Mouse (Mus musculus) lung, adult 2 months (tissue): Measurements from ENCODE around the gene Pakap. TPM values are rescaled to one million over a fixed set of nuclear protein-coding genes. Genes with fewer than 3 reads are reported as not detected.
"Not testable (repeated sequence)": the region's sequence is repeated elsewhere in the genome, so short reads cannot be mapped to it uniquely, and the experiment has no call there.

Experiments
- DNase-seq: peaks from one replicate; pipeline ENCODE4 v3.0.0; 2022
- H3K4me1 ChIP-seq: fragments of 200-500 bp; 2 replicates; pipeline ENCODE4 v1.6.1; 2011; ENCODE audit warnings: low read length; ENCODE audit not compliant: control insufficient read depth, insufficient read depth
- H3K4me3 ChIP-seq: fragments of 200-500 bp; replicated peaks from 2 replicates; pipeline ENCODE3; 2011; ENCODE audit warnings: low read depth, mild to moderate bottlenecking, control low read depth, low read length; ENCODE audit errors: extremely low read depth
- CTCF ChIP-seq: fragments of 200-500 bp; IDR thresholded peaks from 2 replicates; pipeline ENCODE4 v1.5.1; 2011; ENCODE audit warnings: mild to moderate bottlenecking, low read length, control low read depth; ENCODE audit not compliant: insufficient read depth
- POLR2A ChIP-seq: fragments of 200-500 bp; IDR thresholded peaks from 2 replicates; pipeline ENCODE4 v1.6.1; 2011; ENCODE audit warnings: low read depth, mild to moderate bottlenecking, control low read depth, low read length, borderline replicate concordance; ENCODE audit errors: extremely low read depth
- WGBS: fragments of 180-500 bp; shearing (Covaris S2); methylation state at CpG from one replicate; pipeline ENCODE4 v1.1.7; 2018; 5-methylcytosine and 5-hydroxymethylcytosine counted together
- polyA plus RNA-seq: library from polyadenylated mRNA; depleted of rRNA; stranded (reverse); fragments of >200 nt; gene quantifications from 2 replicates; pipeline ENCODE4 v1.2.3, GENCODE M21; 2012

Gene Pakap
- polyA plus RNA-seq, 1 experiment, result 2.7 TPM

DNA sequence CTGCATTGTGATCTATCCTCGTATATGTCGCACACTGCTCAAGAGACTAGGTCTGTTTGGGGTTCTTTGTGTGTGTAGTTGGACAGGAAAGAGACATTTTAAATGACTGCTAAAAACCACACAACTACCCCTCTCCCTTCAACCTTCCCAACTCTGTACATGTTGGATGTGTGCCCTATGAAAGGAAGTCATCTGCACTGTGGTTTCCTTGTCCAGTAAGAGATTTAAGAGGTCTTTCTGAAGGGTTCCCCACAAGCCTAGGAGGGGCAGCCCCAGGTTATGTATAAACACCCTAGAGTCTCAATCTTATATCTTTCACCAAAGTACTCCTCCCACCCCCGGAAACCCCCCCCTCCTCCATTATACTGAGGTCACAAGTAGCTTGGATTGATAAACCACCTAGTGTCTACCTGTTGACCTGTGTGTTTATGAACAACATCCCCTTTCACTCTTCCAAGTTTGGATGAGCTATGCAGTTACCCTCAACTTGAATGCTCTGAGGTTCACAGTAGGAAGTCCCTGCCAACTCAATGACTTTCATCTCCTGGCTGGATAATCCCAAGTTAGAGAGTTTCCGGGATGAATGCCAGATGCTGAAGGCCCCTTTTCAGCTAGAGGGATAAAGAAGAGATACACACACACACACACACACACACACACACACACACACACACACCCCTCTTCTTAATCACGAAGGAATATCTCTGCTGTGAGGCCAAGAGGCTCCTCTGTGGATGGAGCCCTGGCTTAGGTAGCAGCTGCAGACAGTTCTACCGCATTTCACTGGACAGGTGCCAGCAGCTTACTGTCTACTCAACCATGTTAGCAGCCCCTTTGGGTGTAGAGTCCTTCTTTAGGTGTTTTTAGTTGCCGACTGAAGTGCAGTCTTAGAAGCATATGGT, 315.8 kb downstream of the Pakap start:
- WGBS, result 34% methylated on average over 7 of the region's 7 CpGs
- Histone ChIP-seq H3K4me3 (no peak overlapping the region), H3K4me1 (peaks cover 12% of the 10 kb centered on the region)
- DNase-seq, result no peak
- TF ChIP-seq CTCF (no peak), POLR2A (no peak)

DNA sequence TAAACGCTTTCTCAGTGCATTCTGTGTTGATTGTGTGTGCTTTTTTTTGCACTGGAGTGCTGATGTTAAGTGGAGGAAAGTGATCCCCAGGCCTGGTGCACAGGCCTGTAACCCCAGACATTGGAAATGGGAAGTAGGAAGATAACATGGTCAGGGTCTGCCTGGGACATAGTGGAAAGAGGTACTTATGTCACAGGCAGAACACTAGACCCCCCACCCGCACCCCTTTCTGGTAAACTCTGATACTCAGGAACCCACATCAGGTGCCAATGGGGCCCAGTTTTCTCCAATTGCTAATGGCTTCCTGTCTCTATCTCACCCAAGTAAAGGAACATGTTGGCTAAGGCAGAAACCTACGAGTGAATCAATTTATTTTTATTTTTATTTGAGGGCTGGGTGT, 316.5 kb downstream of the Pakap start:
- no peak for DNase-seq
- peaks cover 12% of the 10 kb centered on the region for H3K4me1 ChIP-seq
- no peak overlapping the region for H3K4me3 ChIP-seq
- TF ChIP-seq CTCF (no peak), POLR2A (no peak)
- WGBS, result 59% methylated on average over 3 of the region's 3 CpGs

DNA sequence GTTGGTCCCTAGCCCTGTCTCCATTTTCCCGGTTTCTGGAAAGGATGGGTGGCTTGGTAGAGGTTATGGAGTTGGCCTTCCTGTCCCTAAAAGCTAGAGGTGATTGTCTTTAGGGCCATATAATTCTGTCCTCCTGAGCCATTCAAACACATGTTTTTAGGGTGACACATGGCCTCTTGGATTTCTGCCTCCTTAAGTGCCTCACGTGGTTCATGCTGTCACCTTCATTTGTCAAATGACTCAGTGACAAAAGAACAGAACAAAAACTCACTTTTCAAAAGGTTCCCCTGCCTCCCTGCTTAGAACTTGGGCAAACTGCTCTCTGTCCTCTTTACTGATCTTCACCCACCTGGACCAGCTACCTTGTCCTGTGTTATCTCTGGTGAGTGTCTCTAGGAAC, 317.2 kb downstream of the Pakap start:
- DNase-seq, result no peak
- TF ChIP-seq POLR2A, result no peak
- TF ChIP-seq CTCF, result no peak
- 50% methylated on average over 2 of the region's 2 CpGs for WGBS
- peaks cover 9% of the 10 kb centered on the region for H3K4me1 ChIP-seq
- no peak overlapping the region for H3K4me3 ChIP-seq

DNA sequence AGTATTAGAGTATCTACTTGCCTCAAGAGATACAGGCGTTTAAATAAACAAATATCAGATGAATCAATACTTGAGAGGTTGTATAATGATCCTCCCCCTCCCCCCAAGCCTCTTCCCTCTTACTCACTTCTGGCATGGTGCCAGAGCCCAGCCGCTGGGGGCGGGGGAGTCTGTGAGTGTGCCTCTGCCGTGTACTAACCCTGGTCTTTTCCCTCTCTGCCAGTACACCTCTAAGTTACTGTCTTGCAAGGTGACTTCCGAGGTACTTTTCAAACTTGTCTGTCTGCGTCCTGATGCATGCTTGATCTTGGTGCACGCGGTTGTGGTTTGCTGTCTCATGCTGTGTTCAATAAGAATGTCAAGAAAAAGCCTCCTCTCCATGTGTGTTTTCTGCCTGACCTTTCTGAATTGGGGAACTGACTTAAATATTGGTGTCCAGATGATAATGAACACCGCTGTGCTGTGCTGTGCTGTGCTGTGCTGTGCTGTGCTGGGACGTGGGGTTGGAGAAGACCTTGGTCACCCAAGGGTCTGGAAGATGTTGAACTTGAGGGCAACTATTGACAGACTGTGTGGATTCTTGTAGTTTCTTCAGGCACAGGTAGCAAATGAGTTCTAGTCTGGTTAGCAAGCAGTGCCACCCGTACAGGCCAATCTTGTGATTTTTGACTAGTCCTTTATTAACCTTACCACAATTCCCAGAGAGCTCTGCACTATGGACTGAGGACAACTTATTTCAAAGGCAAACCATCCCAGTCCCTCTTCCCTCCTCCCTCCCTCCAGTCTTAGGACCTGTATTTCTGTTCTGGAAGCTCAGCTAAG, 318.3 kb downstream of the Pakap start:
- Histone ChIP-seq H3K4me1 (peaks cover 9% of the 10 kb centered on the region), H3K4me3 (no peak overlapping the region)
- WGBS, result 40% methylated on average over 11 of the region's 11 CpGs
- no peak for TF ChIP-seq CTCF
- no peak for TF ChIP-seq POLR2A
- no peak for DNase-seq

DNA sequence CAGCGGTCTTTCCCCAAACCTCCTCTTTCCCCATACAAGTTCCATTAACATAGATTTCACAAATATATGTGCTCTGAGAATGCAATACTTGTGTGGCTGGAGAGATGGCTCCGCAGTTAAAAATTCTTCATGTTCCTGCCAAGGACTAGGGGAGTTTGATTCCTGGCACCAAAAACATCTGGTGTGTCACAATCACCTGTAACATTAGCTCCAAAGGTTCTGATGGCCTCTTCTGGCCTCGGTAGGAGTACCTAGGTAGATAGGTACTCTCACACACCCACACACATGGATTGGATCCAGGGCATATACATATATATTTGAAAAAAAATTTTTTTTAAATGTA, 318.9 kb downstream of the Pakap start:
- no peak for DNase-seq
- no peak for TF ChIP-seq POLR2A
- TF ChIP-seq CTCF, result no peak
- no peak overlapping the region for H3K4me3 ChIP-seq
- H3K4me1 ChIP-seq, result peaks cover 9% of the 10 kb centered on the region
- 68% methylated on average over 3 of the region's 3 CpGs for WGBS

DNA sequence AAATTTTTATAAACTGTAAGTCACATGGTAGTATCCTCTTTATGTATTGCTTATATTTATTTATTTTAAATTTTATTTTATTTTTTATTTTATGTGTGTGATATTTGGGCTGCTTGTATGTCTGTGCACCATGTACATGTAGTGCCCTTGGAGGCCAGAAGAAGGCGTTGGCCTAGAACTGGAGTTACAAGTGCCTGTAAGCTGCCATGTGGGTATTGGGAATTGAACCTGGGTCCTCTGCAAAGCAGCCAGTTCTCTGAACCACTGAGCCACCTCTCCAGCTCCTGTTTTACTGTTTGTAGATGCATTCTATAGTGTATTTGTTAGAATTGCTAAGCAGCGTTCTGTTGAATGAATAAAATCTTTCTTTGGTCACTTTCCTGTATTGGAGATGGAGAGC, 320.3 kb downstream of the Pakap start:
- H3K4me1 ChIP-seq, result peaks cover 8% of the 10 kb centered on the region
- no peak overlapping the region for H3K4me3 ChIP-seq
- WGBS, result 88% methylated on average over 2 of the region's 2 CpGs
- DNase-seq, result no peak
- TF ChIP-seq CTCF (no peak), POLR2A (no peak)

DNA sequence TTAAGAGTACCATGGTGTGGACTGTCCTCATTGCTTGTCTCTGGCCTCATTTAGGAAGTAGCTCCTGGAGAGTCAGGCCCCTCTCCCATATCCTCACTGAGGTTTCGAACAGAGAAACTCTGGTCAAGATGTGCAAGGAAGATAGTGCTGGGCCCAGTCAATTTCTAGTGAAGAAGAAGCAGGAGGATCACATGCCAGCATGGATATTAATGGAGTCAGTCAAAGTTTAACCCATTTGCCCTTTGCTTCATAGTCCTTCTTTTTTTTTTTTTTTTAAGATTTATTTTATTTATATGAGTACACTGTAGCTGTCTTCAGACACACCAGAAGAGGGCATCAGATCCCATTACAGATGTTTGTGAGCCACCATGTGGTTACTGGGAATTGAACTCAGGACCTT, 321.0 kb downstream of the Pakap start:
- WGBS, result 83% methylated on average over 1 of the region's 1 CpGs
- H3K4me1 ChIP-seq, H3K4me3 ChIP-seq, DNase-seq: not testable (repeated sequence)

GRCm38 (mm10) chr4:57889773-57890172, 321.8 kb downstream of the Pakap start:
- Histone ChIP-seq H3K4me3 (no peak overlapping the region), H3K4me1 (peaks cover 4% of the 10 kb centered on the region; the same call in 1 of the 2 replicates)
- no peak for TF ChIP-seq CTCF
- TF ChIP-seq POLR2A, result no peak
- 82% methylated on average over 8 of the region's 8 CpGs for WGBS
- DNase-seq, result no peak

DNA sequence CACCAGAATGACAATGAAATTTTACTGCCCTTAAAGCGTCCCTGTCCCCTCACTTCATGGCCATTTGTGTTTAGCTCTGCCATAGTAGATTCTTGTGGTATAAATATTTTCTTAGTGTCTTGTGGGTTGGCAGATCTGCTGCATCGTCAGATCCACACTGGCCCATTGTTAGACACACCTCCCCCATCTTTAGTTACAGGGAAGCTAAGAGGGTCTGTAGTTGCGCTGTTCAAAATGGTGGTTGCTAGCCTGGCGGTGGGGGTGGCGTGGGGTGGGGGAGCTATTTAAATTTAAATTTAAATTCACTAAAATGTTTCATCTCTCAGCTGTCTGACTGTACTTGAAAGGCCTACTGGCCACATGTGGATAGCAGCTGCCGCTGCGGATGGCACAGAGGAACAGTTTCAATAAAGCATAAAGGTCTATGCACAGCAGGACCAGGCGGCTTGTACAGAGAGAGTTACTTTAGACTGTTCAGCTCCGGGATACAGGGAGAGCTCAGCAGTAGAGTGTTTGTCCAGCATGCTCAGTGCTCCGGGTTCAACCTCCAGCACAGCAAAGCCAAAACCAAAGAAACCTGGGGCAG, 324.1 kb downstream of the Pakap start:
- Histone ChIP-seq H3K4me3 (no peak overlapping the region), H3K4me1 (no peaks in the 10 kb centered on the region)
- DNase-seq, result no peak
- TF ChIP-seq POLR2A, result no peak
- no peak for TF ChIP-seq CTCF
- 84% methylated on average over 10 of the region's 10 CpGs for WGBS
